Mouse (Mus musculus): Measurements from ENCODE around the gene Slc13a2. TPM values are rescaled to one million over a fixed set of nuclear protein-coding genes. Genes with fewer than 3 reads are reported as not detected.
A peak's percentile ranks its signal among the peaks of the same experiment; 100 is the strongest.

Gene Slc13a2
- polyA plus RNA-seq, 1 experiment from 2014 or later: 1.1 TPM

DNA sequence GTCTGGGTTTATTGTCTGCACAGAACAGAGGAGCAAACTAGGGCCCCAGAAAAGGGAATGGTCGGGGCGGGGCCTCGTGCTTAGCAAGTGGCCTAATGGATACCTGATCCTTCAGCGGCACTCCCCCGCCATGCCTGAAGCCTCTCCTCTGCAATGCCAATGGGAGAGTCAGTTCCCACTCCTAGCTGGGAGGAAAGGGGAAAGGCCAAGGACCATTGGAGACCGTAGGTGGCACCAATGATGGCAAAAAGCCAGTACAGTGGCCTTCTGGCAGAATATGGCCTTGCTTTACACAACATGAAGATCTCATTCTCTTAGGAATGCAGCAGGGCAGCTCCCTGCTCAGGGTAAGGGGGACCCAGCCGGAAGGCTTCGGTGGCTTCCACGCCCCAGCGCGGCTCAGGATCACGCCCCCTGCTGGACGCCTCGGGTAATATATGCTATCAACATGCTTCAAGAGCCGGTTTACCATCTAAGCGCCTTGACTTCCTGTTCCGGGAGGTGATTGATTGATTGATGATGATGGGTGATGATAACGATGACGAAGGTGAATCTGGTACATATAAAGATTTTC lies 13.8 kb upstream of the Slc13a2 start:
- DNase-seq (ENCODE audit: low read depth, low spot score) (no peak), ATAC-seq (no peak)
- TF ChIP-seq CTCF (IDR thresholded peaks at IDR 0.05): peak; percentile 65
- in situ Hi-C loops (cut with MboI; ENCODE audit: low pct_unique_long_range_greater_than_20kb): no loop called here
- ChIA-PET CTCF (no interaction called here), POLR2A (no interaction called here)
- no peaks in the 10 kb centered on the region for H3K27me3 ChIP-seq

DNA sequence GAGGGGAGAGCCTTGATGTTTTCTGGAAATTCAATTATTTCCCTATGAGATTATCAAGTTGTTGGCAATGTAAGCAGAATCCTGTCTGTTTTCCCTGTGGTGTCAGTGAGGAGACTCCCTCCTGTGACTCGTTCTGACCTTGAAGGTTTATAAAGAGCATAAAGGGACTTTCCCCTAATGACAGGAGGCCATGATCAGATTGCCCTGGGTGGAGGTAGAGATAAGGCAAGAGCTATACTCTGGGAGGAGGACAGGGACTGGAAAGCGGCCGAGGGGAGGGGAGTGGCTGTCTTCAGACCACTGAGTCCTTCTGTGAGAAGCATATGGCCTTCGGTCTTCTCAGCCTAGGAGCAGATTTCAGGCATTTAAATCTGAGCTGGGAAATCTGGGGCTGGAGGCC lies 12.0 kb upstream of the Slc13a2 start:
- in situ Hi-C loops (cut with MboI; ENCODE audit: low pct_unique_long_range_greater_than_20kb): no loop called here
- POLR2A ChIA-PET: no interaction called here

DNA sequence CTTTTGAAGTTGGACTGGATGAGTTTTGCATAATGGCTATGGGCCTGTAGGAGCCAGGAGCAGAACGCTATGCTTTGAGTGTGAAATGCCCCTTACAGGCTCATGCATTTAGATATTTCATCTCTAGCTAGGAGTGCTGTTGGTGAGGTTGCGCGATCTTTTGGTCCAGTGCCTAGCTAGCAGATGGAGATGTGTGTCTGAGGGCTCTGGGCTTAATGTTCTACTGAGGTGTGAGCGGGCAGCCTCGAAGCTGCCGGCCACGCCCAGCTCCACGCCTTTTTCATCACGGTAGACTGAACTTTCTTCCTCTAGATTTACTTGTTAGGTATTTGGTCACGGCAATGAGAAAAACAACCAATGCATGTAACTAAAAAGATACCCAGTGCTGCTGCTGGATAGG lies 9.2 kb upstream of the Slc13a2 start:
- ATAC-seq: no peak
- no peaks in the 10 kb centered on the region for H3K27me3 ChIP-seq
- ChIA-PET POLR2A (no interaction called here), CTCF (interaction anchor here (2.0 kb wide), 1 partner anchor 22 kb away, joined by 5 read pairs; no protein-coding TSS in a partner anchor)
- no peak for TF ChIP-seq CTCF (IDR thresholded peaks at IDR 0.05)
- in situ Hi-C loops (cut with MboI; ENCODE audit: low pct_unique_long_range_greater_than_20kb): no loop called here
- no peak for DNase-seq (ENCODE audit: low read depth, low spot score)

More for the DNA sequence above, 12.0 kb upstream of the Slc13a2 start:
- no peak for TF ChIP-seq CTCF (IDR thresholded peaks at IDR 0.05)
- no peak for ATAC-seq
- DNase-seq (ENCODE audit: low read depth, low spot score): no peak
- no peaks in the 10 kb centered on the region for H3K27me3 ChIP-seq
- CTCF ChIA-PET: interaction anchor here (1.0 to 1.2 kb wide), 2 partner anchors 19 to 35 kb away, joined by 3 read pairs; no protein-coding TSS in a partner anchor

GRCm38 (mm10) chr11:78430195-78430878 lies 8.3 kb upstream of the Slc13a2 start:
- in situ Hi-C loops (cut with MboI; ENCODE audit: low pct_unique_long_range_greater_than_20kb): no loop called here
- TF ChIP-seq CTCF (IDR thresholded peaks at IDR 0.05): no peak
- H3K27me3 ChIP-seq: no peaks in the 10 kb centered on the region
- ATAC-seq (no peak), DNase-seq (ENCODE audit: low read depth, low spot score) (no peak)
- ChIA-PET CTCF (interaction anchor here (2.0 kb wide), 1 partner anchor 23 kb away, joined by 5 read pairs; no protein-coding TSS in a partner anchor), POLR2A (no interaction called here)

- ChIA-PET POLR2A (no interaction called here), CTCF (no interaction called here)
- no peaks in the 10 kb centered on the region for H3K27me3 ChIP-seq
- no peak for ATAC-seq
- in situ Hi-C loops (cut with MboI; ENCODE audit: low pct_unique_long_range_greater_than_20kb): no loop called here
- DNase-seq (ENCODE audit: low read depth, low spot score): no peak
- no peak for TF ChIP-seq CTCF (IDR thresholded peaks at IDR 0.05)
Measured at GRCm38 (mm10) chr11:78428309-78428708, 6.3 kb upstream of the Slc13a2 start.

- no peak for TF ChIP-seq CTCF (IDR thresholded peaks at IDR 0.05)
- CTCF ChIA-PET: interaction anchor here (0.6 kb wide), 1 partner anchor 13 kb away, joined by 3 read pairs; no protein-coding TSS in a partner anchor
- in situ Hi-C loops (cut with MboI; ENCODE audit: low pct_unique_long_range_greater_than_20kb): no loop called here
- DNase-seq (ENCODE audit: low read depth, low spot score) (no peak), ATAC-seq (no peak)
- POLR2A ChIA-PET: no interaction called here
- H3K27me3 ChIP-seq: no peaks in the 10 kb centered on the region
Measured at GRCm38 (mm10) chr11:78427655-78428054, 5.6 kb upstream of the Slc13a2 start.

- no peak for TF ChIP-seq CTCF (IDR thresholded peaks at IDR 0.05)
- no peaks in the 10 kb centered on the region for H3K27me3 ChIP-seq
- ChIA-PET POLR2A (no interaction called here), CTCF (interaction anchor here (0.9 kb wide), 1 partner anchor 30 kb away, joined by 3 read pairs; no protein-coding TSS in a partner anchor)
- no peak for DNase-seq (ENCODE audit: low read depth, low spot score)
- in situ Hi-C loops (cut with MboI; ENCODE audit: low pct_unique_long_range_greater_than_20kb): no loop called here
- ATAC-seq: no peak
Measured at GRCm38 (mm10) chr11:78425572-78425971, 3.6 kb upstream of the Slc13a2 start.

DNA sequence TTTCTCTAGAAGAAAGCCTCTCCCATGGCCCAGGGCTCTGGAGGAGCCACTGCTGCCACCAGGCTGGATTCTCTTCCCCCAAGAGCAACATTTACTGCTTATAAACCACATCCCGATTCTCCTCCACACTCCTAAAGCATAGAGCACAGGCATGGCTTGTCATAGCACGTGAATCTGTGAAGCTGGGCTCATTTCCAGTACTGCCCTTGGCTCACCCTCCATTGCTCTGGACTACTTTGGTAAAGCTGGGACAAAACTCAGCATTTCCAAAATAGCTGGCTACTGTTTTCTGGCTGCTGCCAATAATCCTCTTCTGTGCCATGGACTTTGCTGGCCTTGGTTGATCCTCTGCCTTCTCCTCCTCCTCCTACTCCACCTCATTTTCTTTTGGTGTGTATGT lies 2.3 kb upstream of the Slc13a2 start:
- in situ Hi-C loops (cut with MboI; ENCODE audit: low pct_unique_long_range_greater_than_20kb): no loop called here
- ATAC-seq (no peak), DNase-seq (ENCODE audit: low read depth, low spot score) (no peak)
- TF ChIP-seq CTCF (IDR thresholded peaks at IDR 0.05): no peak
- ChIA-PET CTCF (interaction anchor here (1.6 kb wide), 1 partner anchor 25 kb away, joined by 6 read pairs; no protein-coding TSS in a partner anchor), POLR2A (no interaction called here)
- no peaks in the 10 kb centered on the region for H3K27me3 ChIP-seq

- ChIA-PET CTCF (interaction anchor here (0.9 to 2.0 kb wide), 5 partner anchors 12 to 67 kb away, joined by 3 to 4 read pairs (median 3); no protein-coding TSS in a partner anchor), POLR2A (interaction anchor here (1.3 kb wide), 1 partner anchor 55 kb away, joined by 3 read pairs; no protein-coding TSS in a partner anchor)
- TF ChIP-seq CTCF (IDR thresholded peaks at IDR 0.05): no peak
- no peaks in the 10 kb centered on the region for H3K27me3 ChIP-seq
- DNase-seq (ENCODE audit: low read depth, low spot score) (no peak), ATAC-seq (no peak)
- in situ Hi-C loops (cut with MboI; ENCODE audit: low pct_unique_long_range_greater_than_20kb): no loop called here
Measured at GRCm38 (mm10) chr11:78421201-78422009, 612 bp downstream of the Slc13a2 start.

GRCm38 (mm10) chr11:78420263-78420889 lies 1.6 kb downstream of the Slc13a2 start:
- ChIA-PET POLR2A (no interaction called here), CTCF (interaction anchor here (1.0 to 2.0 kb wide), 2 partner anchors 22 to 60 kb away, joined by 3 to 4 read pairs; no protein-coding TSS in a partner anchor)
- no peak for ATAC-seq
- no peak for TF ChIP-seq CTCF (IDR thresholded peaks at IDR 0.05)
- no peak for DNase-seq (ENCODE audit: low read depth, low spot score)
- in situ Hi-C loops (cut with MboI; ENCODE audit: low pct_unique_long_range_greater_than_20kb): no loop called here
- no peaks in the 10 kb centered on the region for H3K27me3 ChIP-seq
